Mouse (Mus musculus) embryo, embryonic 11.5 days (tissue): ENCODE data around the gene Rab8b.
"Not testable (repeated sequence)": the region's sequence is repeated elsewhere in the genome, so short reads cannot be mapped to it uniquely, and the experiment has no call there.

ENCODE experiments used
- DNase-seq: peaks from one replicate; pipeline ENCODE4 v3.0.0-alpha.2; 2012; ENCODE audit warnings: low read depth, low spot score

Gene Rab8b

DNA sequence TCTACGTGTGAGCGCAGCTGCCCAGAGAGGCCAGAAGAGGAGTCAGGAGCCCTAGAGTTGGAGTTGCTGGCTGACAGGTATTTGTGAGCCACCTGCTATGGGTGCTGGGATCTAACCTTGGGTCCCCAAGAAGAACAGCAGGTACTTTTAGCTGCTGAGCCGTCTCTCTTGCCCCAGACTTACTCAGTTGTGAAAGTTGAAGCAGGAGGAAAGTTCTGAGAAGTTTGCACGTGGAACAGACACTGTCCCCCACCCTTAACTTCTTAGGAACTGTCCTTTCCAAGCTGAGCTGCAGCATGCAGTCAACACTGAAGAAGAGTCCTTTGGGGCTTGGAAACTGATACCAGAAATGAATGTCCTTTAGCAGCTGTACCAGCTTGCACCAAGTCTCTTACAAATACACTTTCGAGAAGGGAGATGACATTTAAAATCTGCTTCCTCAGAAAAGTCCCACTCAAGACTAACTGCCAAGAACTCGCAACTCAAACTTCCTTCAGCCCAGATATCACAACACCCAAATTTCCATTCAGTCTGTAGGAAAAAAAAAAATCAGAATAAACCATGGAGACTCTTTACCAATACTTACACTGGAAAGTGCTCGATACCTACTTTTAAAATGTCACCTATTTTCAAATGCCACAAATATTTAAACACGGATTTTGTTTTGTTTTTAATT is 2.1 kb downstream of the Rab8b start:
- no peak for DNase-seq

DNA sequence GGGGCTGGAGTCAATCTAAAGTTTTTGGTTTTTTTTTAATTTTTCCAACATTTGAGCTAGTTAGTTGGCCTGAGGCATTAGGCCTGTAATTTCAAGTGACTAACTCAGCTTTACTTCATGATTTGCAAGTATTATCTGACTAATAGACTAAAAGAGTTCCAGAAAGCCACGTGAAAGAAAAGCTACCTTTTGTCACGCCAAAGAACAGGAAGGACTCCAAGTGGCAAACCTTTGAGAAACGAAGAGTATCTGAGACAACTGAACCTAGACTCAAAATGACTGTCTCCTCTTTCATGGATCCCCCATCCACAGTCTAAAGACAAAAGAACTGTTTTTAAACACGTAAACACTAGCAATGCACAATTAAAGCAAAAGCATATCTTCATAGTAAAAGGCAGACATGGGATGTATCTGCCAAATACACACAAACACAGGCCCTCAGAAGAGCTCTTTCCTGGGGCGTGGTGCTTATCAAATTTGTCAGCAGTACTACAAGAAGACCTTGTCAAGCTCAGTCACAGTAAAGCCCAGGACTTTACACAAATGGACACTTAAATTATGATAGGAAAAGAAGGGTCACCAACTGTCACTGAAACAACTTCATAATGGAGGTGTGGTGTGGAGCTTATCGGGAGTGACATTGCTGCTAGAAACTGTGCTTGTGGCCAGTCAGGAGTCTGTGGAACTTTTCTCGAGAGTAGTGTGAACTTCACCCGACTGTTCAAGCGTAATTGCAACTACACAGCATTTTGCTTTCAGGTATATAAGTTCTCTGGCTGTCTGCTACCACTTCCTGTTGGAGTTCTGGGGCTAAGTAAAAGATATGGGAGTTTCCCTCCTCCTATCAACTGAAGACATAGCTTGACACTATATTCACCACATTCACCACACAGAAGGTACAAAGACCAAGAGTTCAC is 3.4 kb downstream of the Rab8b start:
- DNase-seq = no peak

DNA sequence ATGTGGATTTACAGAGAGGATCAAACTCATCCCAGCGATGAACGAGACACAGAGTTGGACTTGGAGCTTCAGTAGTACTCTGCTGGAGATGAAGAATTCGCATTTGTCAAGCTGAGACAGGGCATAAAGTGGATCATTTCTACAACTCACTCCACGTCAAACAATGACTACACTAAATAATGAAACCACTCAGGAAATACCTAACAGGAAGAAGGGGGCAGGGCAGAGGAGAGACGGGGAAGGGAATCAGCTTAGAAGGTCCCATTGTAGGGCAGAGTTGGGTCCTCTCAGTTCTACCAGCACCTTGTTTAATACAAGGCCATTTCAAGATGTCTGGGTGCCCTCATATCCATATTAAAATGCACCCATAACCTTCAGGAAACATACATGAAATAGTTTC is 4.1 kb downstream of the Rab8b start:
- DNase-seq = no peak

DNA sequence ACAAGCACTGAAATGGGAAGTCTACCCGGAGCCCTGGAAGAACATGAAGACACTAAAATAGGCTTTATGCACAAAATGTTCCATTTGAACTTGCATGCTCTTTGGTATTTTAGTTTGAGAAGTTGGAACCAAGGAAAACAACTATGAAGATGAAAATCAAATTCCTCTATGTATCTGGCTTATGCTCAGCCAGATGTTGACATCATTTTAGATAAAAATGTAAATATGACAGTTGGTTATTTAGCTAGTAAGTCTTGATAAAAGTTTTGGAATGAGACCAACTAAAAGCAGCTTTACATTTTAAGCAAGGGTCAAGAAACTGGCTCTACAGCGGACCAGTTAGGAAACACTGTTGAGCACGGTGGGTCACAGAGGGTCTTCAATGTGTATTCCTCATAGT is 4.9 kb downstream of the Rab8b start:
- DNase-seq = no peak

DNA sequence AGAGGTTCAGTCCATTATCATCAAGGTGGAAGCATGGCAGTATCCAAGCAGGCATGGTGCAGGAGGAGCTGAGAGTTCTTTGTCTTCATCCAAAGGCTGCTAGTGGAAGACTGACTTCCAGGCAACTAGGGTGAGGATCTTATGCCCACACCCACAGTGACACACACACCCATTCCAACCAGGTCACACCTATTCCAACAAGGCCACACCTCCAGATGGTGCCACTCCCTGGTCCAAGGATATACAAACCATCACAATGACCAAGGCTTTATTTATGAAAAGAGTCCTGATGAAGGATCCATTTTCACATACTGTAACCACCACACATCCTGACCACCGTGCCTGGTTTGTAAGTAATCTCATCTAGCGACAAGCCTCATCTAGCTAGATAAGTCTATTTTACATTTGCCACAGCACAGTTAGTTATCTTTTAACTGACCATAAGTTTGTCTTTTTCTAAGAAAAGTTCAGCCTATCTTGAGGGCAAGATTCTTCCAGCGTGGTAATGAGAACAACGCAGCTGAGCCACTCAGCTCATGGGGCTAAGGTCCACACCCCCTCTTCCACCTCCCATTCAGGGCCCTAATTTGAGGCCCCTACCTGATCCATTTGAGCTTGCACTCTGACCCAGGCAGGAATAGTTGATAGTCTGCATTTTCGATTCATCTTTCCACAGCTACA is 6.1 kb downstream of the Rab8b start:
- DNase-seq = not testable (repeated sequence)

DNA sequence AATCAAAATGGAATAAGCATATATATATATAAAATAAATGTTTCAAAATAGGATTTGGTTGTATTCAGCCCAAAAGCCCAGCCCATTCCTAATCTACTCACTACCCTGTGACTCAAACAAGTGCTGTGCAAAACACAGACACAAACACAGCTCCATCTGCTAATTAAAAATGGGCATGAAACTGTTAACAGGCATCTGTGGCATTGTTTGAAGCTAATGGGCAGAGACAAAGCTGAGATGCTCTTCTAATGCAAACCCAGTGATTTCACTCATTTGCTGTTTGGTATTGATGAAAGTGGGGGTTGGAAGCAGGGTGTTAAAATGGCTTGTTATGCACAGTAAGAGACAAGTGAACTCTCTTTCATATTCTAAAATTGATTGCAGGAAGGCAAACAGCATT is 7.2 kb downstream of the Rab8b start:
- DNase-seq = no peak

DNA sequence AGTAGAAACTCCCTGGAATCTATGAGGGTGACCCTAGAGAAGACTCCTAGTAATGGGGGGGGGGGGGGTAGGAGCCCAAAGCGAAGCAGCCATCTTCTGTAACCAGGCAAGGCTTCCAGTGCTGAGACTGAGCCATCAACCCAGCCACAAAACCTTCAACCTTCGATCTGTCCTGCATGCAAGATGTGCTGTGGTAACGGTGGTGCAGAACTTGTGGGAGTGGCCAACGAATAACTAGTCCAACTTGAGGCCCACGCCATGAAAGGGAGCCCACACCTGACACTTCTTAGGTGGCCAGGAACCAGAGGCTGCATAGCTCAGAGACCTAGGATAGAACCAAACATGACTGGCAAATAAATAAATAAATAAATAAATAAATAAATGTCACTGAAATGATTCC is 8.8 kb downstream of the Rab8b start:
- DNase-seq = no peak

DNA sequence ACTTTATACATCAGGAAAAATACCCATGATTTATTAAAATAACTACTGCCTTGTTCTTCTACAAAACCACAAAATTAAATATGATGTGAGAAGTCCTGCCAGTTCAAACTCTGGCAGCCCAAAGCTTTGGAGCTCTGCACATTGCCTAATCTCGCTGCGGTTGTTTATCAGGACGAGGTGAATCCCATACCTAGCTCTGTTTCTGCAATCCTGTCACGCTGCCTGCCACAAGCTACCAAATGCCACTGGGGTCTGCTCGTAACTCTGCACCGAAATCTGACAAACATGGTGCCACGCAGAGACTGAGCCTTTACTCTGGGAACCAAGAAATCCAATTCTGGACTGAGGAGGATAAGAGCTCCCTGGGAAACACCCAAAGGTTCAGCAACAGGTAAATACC is 9.6 kb downstream of the Rab8b start:
- no peak for DNase-seq

DNA sequence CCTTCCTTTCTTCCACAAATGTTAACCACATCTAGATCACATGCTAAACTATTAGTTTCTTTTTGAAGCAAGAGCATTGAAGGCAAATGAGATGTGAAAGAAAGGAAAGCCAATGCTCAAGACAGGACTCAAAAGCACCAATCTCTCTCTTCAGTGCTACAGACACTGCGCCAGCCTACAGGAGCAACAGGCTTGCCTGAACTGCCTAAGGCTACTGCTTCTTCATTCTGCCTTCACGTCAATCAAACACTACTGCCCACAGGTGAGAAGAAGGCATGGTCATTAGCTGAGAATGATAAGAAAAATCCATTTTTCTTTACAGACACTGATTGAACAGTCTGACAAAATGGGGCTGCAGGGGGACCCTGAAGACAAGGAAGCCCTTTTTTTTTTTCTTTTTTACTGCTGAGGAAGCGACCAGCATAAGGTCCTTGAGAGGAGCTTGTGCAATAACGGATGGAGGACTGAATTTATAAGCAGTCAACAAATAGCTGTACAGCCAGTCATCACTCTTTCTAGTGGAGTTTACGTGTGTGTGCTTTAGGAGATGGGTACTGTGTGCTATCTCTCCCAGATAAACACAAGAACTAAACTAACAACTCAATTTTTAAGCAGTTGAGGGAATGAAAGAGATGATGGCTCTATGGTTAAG is 11.6 kb downstream of the Rab8b start:
- DNase-seq = no peak

DNA sequence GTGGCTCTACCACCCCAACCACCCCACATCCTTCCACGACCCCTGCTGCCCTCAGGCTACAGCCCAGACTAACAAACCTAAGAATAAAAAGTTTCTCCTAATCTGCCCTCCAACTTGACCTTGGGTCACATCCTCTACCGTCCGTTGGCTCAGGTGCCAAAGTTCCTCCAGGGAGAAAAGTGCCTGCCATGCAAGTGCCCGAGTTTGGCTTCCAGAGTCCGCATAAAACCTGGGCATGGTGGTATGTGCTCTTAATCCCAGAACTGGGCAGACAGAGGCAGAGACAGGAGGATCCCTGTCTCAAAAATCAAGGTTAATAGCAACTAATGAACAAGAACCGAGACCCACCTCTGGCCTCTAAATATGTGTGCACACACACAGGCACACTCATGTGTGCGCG is 12.4 kb downstream of the Rab8b start:
- DNase-seq = no peak

DNA sequence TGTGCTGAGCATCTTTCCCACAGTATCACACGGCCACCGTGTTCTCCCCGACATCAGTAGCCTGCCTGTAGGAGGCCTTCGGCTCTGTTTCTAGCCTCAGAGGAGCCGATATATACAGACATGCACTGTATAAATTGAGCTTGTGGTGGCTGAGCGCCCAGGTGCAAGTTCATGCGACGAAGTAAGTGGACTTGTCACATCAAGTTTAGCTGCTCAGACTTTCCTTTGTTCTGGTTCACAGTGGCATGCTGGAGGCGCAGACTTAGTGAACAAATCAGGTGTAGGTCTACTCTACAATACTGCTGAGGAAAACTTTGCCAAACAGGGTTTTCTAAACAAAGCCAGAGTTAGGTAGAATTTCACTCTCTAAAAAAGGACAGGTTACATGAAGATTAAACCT is 13.5 kb downstream of the Rab8b start:
- DNase-seq = no peak

DNA sequence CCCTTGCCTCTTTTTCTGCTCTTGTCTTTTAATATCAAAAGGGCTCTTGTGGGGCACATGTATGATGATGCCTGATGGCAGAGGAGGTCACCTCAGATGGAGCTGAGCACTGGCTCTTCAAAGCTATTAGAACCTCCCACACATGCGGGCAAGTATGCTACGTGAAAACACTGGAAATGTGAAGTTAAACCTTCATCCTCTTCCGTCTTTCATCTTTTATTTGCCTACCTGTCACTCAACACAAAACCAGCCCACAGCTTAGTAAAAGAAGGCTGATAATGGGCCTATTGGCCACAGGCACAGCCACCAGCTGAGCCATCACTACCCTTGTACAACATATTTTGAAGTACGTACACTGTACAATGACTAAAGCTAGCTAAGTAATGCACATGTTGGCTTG is 20.0 kb downstream of the Rab8b start:
- no peak for DNase-seq

DNA sequence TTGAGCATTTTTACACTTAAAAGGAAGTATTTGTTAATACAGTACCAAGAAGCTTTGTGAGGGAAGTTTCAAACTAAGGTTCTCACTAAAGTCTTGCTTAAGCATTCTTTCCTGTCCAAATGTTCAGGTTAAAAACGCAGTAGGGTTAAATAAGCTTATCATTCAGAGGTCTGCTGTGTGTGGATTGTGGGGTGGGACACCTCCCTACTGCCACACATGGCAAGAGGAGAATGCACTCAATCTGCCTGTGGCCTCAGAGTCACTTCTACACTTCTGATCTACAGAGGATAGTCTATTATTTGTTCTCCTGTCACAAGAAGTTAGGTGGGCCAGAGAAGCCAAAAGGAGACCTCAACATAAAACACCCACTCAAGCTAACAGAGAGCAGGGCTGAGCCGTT is 20.4 kb downstream of the Rab8b start:
- no peak for DNase-seq

DNA sequence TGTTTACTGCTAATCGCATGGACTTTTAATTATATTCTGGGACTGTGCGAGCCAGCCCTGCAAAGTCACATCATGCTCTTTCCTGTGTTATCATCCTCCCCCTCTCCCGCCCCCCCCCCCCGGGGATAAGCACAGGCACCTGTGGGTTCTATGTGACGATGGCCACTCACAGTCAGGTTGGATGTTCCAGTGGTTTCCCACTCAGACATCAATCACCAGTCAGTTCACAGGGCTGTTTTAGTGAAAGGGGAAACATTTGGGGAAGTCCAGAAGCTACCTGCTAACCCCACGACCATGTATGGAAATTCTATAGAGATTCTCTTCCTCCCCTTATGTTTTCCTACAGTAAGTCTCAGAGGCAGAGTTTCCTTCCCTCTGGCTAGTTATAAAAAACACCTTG is 21.6 kb downstream of the Rab8b start:
- DNase-seq = no peak

DNA sequence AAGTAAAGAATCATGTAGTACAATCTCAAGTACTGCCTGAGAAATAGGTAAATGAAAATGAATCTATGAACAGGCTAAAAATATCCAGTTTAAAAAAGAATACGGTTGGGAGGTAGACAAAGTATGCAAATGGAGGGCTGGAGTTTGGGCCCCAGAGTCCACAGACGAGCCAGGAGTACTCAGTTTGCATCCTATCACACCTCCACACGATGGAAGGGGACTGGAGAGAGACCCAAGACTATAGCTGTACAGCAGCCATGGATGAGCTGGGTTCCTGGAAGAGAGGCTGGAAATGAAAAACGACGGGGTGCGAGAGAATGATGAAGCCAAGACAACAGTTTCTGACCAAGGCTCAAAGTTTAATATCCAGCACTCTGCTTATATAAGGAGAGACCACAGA is 22.5 kb downstream of the Rab8b start:
- no peak for DNase-seq

DNA sequence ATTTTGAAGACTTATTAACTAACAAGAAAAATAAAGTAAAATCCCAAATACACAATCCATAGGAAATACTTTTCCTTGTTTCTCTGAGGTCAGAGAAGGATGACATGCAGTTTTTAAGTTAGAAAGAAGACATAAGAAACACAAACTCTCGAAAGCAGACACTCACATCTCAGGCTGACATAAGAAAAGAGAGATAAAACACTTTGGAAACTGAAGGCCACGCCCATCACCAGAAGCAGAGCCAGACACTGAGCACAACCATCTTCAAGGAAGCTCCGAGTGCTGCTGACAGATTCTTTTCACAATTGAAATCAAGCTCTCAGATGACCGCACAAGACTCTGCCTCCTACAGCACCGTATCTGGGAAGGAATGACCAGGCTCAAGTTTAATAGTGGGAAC is 23.5 kb downstream of the Rab8b start:
- no peak for DNase-seq

DNA sequence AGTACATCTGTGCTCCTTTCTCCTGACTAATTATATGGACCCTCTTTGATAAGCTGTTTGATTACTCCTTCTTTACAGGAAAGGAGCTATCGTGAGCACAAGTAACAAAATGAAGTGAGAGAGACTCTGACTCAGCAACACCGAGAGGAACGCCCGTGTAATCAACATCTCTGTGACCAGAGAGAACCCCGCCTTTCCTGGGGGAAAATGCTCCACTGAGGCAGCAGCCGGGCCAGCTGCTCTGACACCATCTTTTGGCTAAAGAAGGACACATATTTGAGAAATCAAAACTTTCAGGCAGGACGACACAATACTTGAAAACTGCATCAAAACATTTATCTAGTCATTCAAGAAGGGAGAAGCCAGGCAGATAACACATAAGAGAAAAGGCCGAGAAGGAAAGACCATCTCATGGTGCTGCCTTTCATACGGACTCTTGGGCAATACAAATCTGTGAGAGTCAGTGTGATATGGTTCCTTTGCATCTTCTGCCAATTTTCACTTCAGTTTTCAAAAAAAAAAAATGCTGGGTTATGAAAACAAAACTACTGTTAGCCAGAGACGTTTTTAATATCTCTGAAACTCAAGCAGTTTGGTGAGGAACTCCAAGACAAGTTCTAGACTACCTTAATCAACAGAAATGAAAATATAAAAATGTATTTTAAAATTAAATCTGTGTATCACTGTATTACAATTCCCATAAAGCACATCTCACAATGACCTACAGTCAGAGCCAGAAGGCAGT is 24.3 kb downstream of the Rab8b start:
- DNase-seq = no peak

DNA sequence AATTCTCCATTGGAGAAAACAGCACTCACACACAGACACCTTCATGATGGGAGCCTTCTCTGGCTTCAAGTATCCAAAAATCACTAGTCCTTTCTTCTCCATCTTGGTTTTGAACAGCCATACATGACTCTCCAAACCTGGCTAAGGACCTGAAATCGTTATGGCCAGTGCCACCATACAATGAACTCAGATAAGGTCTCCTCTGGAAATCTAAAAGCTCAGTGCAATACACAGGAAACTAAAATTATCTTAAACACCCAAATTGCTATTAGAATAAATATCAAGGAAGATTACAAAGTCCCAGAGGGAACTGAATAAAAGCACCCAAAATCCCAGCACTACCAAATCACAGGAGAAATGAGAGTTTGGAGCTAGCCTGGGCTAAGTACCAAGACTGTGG is 25.1 kb downstream of the Rab8b start:
- no peak for DNase-seq

DNA sequence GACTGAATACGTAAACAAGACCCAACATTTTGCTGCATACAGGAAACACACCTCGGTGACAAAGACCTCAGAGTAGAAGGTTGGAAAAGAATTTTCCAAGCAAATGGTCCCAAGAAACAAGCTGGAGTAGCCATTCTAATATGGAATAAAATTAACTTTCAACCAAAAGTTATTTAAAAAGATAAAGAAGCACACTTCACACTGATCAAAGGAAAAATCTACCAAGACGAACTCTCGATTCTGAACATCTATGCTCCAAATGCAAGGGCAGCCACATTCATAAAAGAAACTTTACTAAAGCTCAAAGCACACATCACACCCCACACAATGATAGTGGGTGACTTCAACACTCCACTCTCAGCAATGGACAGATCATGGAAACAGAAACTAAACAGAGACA is 27.0 kb downstream of the Rab8b start:
- not testable (repeated sequence) for DNase-seq

DNA sequence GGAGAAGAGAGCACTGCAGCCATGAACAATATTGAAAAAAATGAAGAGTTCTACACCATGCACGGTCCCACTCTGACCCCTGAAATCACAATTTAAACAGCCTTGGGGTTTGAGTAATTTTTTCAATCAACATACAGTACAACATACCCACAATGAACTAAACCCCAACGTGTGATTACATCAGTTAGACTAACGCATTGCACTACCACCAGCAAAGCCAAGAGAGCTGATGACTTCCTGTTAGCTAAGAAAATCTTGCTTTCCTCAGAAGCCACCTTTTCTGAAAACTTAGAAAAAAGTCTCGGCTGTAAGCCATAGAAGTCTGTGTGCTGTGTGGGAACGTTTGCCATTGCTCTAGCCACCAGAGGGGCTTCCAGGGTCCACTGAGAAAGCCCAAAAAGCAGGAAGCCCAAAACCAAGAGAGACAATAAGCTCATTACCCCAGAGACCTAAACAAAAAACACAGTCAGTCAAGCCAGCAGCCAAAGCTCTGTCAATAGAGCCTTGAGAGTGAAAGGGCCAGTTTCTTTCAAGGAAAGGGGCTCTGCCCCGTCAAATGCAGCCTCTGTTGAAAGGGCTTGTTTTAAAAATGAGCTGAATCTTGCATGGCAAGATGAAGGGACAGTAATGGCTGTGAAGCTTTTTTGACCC is 31.4 kb downstream of the Rab8b start:
- DNase-seq = no peak
